Mouse (Mus musculus) cerebellum, postnatal 4 days (tissue): ENCODE results near the gene Ndufa6.
A peak's percentile ranks its signal among the peaks of the same experiment; 100 is the strongest.
"Not testable (repeated sequence)": the region's sequence is repeated elsewhere in the genome, so short reads cannot be mapped to it uniquely, and the experiment has no call there.

Source experiments
- DNase-seq, 2 experiments: peaks; one replicate each; pipeline ENCODE4 v3.0.0; 2022; ENCODE audit warnings: low spot score in 2 of 2, mixed read lengths in 1 of 2

Ndufa6 gene

GRCm38 (mm10) chr15:82368146-82368545 is 14.0 kb upstream of the Ndufa6 start:
- no peak for DNase-seq

- not testable (repeated sequence) for DNase-seq
Measured at GRCm38 (mm10) chr15:82364561-82364960, 10.4 kb upstream of the Ndufa6 start.

GRCm38 (mm10) chr15:82363801-82364200 is 9.7 kb upstream of the Ndufa6 start:
- not testable (repeated sequence) for DNase-seq

DNA sequence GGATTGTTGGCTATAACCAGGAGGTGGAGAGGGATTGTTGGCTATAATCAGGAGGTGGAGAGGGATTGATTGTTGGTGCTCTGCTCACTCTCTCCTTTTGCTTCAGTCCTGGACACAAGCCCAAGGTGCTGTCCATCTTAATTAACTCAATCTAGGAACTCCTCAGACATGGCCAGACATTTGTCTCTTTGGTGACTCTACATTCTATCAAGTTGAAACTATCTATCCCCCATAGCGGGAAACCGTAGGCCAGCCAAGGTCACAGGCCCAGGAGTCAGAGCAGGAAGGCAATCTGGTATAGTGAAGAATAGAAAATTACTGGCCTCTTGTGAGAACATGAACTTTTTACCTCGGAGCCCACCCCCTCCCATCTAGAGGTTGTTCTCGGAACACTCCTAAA is 8.1 kb upstream of the Ndufa6 start:
- DNase-seq, result no peak

GRCm38 (mm10) chr15:82361459-82362018 is 7.4 kb upstream of the Ndufa6 start:
- no peak for DNase-seq

GRCm38 (mm10) chr15:82358431-82359260 is 4.5 kb upstream of the Ndufa6 start:
- no peak for DNase-seq

- no peak for DNase-seq
Measured at GRCm38 (mm10) chr15:82353745-82354113, 393 bp downstream of the Ndufa6 start.

- DNase-seq, result no peak
Measured at GRCm38 (mm10) chr15:82353078-82353744, 911 bp downstream of the Ndufa6 start.

DNA sequence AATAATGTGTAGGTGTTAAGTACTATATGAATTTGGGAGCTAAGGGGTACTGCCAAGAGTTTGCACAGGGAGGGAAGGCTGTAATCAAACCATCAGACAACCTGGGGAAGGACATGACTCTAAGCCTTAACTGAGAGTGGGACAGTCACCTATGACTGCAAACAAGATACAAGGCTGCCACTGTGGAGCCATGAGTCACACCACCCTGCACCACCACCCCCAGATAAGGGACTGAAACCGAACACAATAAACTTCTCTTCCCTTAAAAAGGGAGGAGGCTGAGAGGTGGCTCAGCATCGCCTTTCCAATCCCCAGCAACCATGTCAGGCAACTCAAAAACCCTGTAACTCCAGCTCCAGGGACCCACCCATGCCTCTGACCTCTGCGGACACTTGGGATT is 2.6 kb downstream of the Ndufa6 start:
- no peak for DNase-seq

GRCm38 (mm10) chr15:82350349-82350748 is 3.8 kb downstream of the Ndufa6 start:
- no peak for DNase-seq

- DNase-seq, result no peak
Measured at GRCm38 (mm10) chr15:82348999-82349341, 5.2 kb downstream of the Ndufa6 start.

- no peak for DNase-seq
Measured at GRCm38 (mm10) chr15:82348258-82348998, 5.7 kb downstream of the Ndufa6 start.

DNA sequence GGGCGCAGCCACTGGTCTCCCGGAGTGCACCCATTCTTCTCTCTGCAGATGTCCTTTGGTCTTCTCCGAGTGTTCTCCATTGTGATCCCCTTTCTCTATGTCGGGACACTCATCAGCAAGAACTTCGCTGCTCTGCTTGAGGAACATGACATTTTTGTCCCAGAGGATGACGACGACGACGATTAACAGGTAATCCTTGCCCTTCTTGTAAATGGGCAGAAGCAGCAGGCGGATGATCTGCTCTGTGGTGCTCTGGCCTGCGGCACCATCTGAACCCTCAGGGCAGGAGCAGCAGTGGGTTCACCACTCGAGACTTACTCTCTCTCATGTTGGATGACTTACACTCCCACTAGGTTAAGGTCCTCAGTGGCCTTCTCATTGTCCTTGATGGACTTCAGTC is 6.3 kb downstream of the Ndufa6 start:
- DNase-seq, result no peak

- DNase-seq, result no peak
Measured at GRCm38 (mm10) chr15:82347303-82347676, 6.8 kb downstream of the Ndufa6 start.

- DNase-seq, result no peak
Measured at GRCm38 (mm10) chr15:82346580-82347302, 7.4 kb downstream of the Ndufa6 start.

DNA sequence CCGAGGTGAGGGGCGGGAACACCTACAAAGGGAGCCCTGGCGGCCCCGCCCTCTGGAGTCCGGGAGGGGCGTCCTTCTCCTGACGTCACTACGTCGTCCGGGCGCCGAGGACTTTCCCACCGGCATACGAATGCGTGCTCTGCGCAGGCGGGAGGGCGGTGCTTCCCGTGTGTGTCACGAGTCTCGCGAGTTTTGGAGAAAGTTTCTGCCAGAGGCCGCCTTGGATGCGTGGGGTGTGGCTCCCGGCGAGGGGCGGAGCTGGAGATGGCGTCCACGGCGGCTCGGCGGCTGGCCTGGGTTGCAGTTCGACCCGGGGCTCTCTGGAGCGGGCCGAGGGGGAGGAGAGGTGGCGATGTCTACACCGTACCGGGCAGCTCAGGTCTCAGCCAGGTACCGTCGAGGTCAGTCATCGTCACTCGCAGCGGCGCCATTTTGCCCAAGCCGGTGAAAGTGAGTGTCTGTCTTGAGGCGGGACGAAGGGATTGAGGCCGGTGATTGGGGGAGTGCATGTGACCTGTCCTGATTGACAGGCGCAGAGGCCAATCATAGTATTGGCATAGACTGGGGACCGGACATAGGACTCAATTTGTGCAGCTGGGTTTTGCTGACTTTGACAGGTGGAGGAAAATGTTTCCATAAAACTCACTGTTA is 8.2 kb downstream of the Ndufa6 start:
- DNase-seq, result peak; percentile 87 to 95

DNA sequence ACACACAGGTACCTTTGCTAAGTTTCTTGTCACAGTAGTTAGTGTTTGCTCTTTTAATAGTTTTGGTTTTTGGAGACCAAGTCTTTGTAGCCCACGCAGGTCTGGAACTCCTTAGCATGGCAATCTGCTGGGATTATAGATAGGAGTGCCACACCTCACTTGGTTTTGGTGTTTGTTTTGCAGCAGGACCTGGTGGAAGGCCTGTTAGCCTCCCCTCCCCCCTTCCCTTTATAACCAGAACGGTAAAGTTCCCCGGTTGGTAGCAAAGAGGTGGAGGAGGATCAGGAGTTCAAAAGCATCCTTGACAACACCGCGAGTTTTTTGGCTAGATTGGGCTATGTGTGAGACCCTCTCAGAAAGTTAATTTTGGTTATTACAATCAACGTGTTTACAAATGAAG is 9.2 kb downstream of the Ndufa6 start:
- DNase-seq, result no peak

DNA sequence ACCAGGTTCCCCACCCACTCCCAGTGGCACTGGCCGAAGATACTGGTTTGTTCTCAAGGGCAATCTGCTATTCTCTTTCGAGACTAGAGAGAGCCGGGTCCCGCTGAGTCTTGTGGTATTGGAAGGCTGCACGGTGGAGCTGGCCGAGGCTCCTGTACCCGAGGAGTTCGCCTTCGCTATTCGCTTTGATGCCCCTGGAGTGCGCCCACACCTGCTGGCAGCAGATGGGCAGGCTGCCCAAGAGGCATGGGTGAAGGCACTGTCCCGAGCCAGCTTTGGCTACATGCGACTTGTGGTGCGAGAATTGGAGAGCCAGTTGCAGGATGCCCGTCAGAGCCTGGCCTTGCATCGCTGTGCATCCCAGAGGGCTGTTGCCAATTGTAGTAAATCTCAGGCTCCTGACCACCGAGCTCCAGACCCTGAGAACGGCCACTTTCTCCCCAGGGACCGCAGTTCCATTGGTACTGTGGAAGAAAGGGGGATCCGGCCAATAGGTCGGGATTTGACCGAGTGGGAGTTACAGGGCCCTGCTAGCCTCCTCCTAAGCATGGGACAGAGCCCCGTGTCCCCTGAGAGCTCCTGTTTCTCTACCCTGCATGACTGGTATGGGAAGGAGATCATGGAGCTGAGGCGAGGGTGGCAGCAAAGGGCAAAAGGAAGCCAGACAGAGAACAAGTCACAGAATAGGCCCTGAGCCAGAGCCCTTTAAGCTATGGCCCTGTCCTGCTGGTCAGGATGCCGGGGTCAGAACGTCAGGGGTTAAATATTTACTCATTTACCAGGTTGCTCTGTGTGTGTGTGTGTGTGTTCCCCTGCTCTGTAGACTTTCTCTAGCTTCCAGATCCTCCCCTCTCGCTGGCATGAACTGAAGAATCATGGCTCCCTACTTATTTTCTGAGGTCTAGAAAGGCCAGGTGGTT is 10.5 kb downstream of the Ndufa6 start:
- no peak for DNase-seq

DNA sequence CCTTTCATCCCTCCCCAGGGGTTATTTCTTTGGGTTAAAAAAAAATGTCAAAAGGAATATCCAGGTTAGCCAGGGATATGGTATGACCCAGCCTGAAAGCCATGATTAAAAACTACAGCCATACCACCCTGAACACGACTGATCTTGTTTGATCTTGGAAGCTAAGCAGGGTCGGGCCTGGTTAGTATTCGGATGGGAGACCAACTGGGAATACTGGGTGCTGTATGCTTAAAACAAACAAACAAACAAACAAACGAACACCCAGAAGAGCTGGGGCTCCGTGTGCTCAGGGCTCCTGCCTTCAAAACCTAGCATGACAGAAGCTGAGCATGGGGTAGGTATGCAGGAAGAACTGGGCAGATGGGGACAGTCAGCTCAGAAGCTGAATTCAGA is 11.6 kb downstream of the Ndufa6 start:
- no peak for DNase-seq
